Mouse (Mus musculus) ovary, postnatal 14 days (tissue): ENCODE data around the gene Lgals12.

ENCODE experiments used
- DNase-seq: peaks from one replicate; pipeline ENCODE4 v3.0.0; 2022; ENCODE audit warnings: low spot score

Gene Lgals12

GRCm38 (mm10) chr19:7606801-7607689 lies at the start of gene Lgals12:
Lgals12 (minus strand) TSS chr19:7607193.
- DNase-seq = no peak

- DNase-seq = no peak
These were observed 42.1 kb upstream of the Lgals12 start for GRCm38 (mm10) chr19:7648913-7649666.

- no peak for DNase-seq
These were observed 26.8 kb upstream of the Lgals12 start for GRCm38 (mm10) chr19:7633786-7634185.

GRCm38 (mm10) chr19:7633021-7633420 lies 26.0 kb upstream of the Lgals12 start:
- no peak for DNase-seq

GRCm38 (mm10) chr19:7617696-7618095 lies 10.7 kb upstream of the Lgals12 start:
- DNase-seq = peak; percentile 31

GRCm38 (mm10) chr19:7617085-7617484 lies 10.1 kb upstream of the Lgals12 start:
- DNase-seq = no peak

- DNase-seq = no peak
These were observed 9.4 kb upstream of the Lgals12 start for GRCm38 (mm10) chr19:7616231-7616930.

GRCm38 (mm10) chr19:7613151-7613550 lies 6.2 kb upstream of the Lgals12 start:
- DNase-seq = no peak

- DNase-seq = no peak
These were observed 5.2 kb upstream of the Lgals12 start, which contains the start of gene Hrasls5 for GRCm38 (mm10) chr19:7611942-7612757. Hrasls5 (plus strand) TSS chr19:7612541.

GRCm38 (mm10) chr19:7607690-7608201 lies 753 bp upstream of the Lgals12 start:
- DNase-seq = no peak

GRCm38 (mm10) chr19:7605930-7606783 lies 836 bp downstream of the Lgals12 start:
- no peak for DNase-seq

- DNase-seq = no peak
These were observed 2.0 kb downstream of the Lgals12 start for GRCm38 (mm10) chr19:7605013-7605412.

GRCm38 (mm10) chr19:7604107-7604506 lies 2.9 kb downstream of the Lgals12 start:
- no peak for DNase-seq

- DNase-seq = no peak
These were observed 5.4 kb downstream of the Lgals12 start for GRCm38 (mm10) chr19:7601551-7601950.

GRCm38 (mm10) chr19:7598481-7598880 lies 8.5 kb downstream of the Lgals12 start:
- no peak for DNase-seq

GRCm38 (mm10) chr19:7595534-7595933 lies 11.5 kb downstream of the Lgals12 start:
- DNase-seq = peak; percentile 21

- DNase-seq = no peak
These were observed 15.0 kb downstream of the Lgals12 start for GRCm38 (mm10) chr19:7592018-7592417.

GRCm38 (mm10) chr19:7590795-7591194 lies 16.2 kb downstream of the Lgals12 start:
- DNase-seq = no peak

- DNase-seq = no peak
These were observed 21.2 kb downstream of the Lgals12 start for GRCm38 (mm10) chr19:7585764-7586163.

GRCm38 (mm10) chr19:7585279-7585678 lies 21.7 kb downstream of the Lgals12 start:
- DNase-seq = no peak
